Mouse (Mus musculus) CD4-positive naive resting alpha-beta T cell, adult 57 days (primary cell): ENCODE data around the gene Kctd12. TPM values are rescaled to one million over a fixed set of nuclear protein-coding genes. Genes with fewer than 3 reads are reported as not detected.

Experiments used
- total RNA-seq: library from RNA; stranded (reverse); gene quantifications from one replicate; pipeline ENCODE4 v1.2.4, GENCODE M21; 2023

Gene Kctd12
- 15.2 TPM for total RNA-seq

DNA sequence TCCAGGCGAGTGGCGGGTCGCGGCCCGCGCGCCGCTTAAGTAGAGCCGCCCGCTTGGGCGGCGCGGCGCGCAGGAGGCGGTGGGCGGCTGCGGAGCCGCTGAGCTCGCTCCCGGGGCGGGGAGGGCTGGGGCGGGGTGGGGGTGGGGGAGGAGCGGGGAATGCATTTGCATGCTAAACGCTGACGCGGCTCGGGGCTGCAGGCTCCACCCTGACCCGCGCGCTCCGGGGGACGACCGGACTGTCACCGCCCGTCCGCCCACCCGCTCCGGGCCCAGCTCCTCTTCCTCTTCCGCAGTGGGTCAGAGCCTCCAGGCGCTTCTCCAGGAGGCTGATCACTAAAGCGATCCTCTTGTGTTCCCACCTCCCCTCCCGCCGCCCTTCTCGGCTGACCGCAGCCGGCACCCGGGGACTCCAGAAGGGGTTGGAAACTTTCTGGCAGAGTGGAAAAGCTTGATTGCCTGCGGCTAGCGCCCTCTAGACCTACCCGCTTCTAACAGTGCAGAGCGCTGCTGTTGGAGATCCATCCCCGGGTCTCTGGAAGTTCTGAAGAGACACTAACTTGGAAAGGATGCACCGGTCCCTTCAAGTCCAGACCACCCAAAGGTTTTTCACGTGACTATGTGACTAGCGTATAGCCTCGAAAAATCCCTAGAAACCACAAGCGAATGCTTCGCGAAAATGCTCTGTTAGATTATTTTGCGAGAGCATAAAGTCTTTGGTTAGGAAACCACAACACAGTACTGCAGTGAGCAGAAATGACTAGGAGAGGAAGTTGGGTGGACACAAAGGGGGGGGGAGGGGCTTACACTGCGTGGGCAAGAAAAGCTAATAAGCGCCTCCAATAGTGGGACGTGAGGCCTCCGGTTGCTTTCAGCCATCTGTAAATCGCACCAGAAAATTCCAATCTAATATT, at the start of gene Kctd12:
Gene Kctd12 (minus strand): TSS at position 11 of the 914 bp plus-strand sequence.

Other genes with a start within 250 kb of the Kctd12 start
- 1.4 TPM for gene Acod1, start 64.3 kb upstream of the Kctd12 start, total RNA-seq
- gene Cln5, start 87.6 kb upstream of the Kctd12 start, total RNA-seq = 22.2 TPM
- gene Fbxl3, start 116.9 kb upstream of the Kctd12 start, total RNA-seq = 201 TPM